Mouse (Mus musculus): Measurements from ENCODE around the gene AI464131.

AI464131 gene

DNA sequence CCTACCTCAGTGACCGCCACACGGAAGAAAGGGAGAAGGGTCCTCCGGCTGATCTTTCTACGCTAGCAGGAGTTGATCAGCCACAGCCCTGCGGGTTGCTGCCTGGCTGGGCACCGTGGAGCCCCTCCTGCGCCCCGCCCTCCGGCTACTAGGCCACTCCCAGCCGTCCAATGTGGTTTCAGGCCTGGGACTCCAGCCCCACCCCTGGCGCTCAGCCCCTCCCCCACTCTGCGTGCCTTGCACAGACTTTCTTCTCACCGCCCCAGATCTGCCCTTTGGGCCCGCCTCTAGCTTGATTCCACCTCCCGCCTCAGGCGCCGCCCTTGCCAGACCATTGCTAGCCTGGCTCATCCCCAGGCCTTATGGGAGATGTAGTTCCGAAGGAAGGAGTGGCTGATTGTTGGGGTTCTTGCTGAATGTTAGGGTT lies at the start of gene AI464131:
AI464131 (minus strand) TSS at position 91 of the 427 bp plus-strand sequence.
- DNase-seq (ENCODE audit: low read depth), result peak; percentile 45

DNA sequence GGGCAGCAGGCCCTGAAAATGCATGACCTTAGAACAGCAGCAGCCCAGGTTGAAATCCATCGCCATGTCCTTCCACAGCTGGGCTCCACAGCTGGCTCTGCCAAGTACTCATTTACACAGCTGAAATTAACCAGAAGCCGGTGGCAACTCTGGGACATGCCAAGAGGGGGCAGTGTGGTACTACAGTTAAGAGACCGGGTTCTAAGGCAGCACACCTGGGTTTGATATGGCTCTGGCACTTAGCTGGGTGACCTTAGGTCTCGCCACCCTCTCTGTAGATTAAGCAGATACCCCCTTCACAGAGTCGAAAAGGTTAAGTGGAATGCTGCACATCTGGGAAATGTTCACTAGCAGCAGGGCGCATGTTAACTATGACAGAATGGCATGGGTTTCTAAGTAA lies 49.7 kb upstream of the AI464131 start:
- DNase-seq (ENCODE audit: low read depth), result peak; percentile 84

DNA sequence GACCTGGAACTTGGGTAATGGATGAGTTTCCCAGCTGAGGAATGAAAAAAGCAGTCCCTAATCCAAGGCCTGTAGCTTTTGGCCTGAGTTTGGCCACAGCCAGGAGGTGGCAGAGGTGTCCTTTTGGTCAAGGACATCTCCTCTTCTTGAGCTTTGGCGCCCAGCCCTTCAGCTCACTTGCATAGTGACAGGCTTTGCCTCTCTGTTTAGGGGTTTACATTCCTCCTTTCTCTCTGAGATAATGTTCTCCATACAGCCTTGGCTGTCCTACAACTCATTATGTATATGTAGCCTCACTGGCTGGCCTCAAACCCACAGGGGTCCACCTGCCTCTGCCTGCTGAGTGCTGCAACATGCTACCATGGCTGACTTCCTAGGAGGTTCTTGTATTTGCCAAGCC lies 44.2 kb upstream of the AI464131 start:
- no peak for DNase-seq (ENCODE audit: low read depth)

DNA sequence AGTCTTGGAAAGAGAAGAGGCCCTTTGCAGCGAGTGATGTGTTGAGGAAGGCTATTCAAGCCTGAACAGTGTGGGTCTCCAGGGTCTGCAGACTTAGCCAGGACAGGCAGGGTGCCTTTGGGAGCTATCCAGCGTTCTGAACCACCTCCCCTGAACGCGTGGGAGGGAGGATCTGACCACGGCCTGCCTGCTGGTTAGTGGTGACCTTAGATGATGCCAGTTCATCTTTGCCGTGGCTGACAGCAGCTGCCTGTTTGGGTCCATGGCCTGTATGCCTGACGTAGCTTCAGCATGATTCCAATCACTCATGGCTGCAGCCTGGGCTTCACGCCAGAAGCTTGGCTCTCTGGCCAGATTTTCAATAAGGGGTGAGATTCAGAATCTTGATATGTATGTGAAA lies 43.1 kb upstream of the AI464131 start:
- no peak for DNase-seq (ENCODE audit: low read depth)

DNA sequence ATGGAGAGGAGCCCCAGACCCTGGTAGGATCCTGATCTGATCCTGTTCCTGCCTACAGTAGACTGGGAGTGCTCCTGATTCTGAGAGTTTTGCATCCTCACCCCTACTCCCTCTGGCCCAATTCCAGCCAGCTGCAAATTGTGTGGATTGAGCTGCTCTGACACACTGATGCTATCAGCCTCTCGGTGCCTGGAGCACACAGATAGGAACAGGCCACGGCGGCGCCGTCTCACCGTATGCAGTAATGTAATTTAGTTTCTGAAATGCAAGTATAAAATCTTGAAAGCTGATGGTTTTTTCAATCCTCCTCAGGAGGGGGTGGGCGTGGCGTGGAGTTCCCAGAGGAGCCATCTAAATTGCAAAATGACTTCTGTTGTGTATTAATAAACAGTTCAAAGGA lies 39.3 kb upstream of the AI464131 start:
- no peak for DNase-seq (ENCODE audit: low read depth)

DNA sequence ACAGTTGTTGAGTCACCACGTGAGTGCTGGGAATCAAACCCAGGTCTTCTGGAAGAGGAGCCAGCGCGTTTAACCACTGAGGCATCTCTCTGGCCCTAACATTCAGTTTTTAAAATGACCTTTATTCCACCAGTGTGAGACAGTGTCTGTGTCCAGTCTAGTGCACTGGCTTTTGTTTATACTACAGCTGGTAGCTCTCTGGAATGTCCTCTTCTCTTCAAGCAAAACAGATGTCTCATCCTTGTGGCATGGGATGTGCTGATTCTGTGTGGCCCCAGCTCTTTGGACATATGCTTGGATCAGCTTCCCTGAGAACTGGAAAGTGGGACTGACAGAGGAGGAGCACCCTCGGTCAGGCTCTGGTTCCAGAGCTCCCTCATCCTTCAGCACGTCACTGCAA lies 32.0 kb upstream of the AI464131 start:
- no peak for DNase-seq (ENCODE audit: low read depth)

DNA sequence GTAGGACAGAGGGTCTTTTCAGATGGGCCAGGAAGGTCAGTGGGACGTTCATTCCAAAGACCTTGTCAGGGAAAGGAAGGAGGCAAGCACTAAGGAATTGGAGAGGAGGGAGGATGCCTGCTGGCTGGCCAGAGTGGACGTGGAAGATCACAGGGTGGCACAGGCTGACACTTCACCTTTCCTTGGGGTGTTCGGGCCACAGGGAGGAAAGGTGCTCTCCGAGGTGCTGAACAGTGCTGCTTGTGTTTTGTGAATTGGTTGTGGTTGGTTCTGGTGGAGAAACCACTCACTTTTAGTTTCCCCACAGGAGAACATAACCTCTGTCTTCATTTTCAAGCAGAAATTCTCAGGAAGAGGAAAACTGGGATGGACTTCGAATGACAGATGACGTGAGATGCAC lies 29.5 kb upstream of the AI464131 start:
- no peak for DNase-seq (ENCODE audit: low read depth)

DNA sequence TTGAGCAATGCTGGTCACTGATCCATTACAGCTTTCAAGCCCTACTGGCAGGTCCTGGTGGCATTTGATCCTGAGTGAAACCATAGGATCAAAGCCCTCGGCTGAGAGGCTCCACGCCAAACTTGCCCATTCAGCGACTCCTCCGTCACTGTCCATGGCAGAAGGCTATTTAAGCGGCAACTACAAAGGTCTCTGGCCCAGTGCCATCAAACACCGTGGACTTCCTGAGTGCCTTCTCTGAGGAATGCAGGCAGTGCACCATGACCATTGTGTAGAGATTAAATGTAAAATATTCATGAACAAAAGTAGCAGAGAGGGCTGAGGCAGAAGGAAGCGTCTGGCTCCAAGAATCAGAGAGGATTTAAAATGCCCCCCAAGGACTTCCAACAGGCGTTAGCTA lies 25.1 kb upstream of the AI464131 start:
- DNase-seq (ENCODE audit: low read depth), result no peak

DNA sequence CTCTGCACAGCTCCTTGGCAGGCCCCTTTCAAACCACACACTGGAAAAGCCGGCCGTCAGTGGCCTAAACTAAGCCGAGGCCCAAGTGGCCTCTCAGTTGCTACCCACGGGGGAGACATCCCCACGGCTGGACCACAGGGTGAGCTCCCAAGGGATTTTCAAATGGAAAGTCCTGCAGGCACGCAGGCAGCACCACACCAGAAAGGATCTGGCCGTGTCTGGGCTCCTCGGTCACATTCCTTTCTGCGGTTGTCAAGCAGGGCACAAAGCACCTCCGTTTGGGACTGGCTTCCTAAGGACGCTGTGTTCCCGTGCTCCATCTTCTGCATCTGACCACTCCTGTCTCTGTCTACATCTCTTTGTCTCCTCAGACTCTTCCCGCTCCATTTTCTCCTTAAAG lies 24.2 kb upstream of the AI464131 start:
- no peak for DNase-seq (ENCODE audit: low read depth)

DNA sequence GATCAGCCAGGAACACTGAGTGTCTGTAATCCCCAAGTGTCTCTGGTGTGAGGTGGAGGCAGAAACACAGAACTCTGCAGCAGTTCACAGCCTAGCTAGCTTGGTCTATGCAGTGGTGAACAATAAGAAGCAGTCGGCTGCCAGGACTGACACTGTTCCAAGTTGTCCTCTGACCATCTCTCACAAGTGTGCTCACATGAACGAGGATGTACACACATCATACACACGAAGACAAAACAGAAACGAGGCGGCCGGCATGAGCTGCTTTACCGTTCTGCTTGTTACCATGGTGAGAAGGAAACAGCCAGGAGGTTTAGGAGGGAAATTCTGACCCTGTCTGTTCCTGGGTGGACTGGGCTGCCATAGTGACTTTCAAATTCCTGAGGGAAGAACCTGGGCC lies 23.7 kb upstream of the AI464131 start:
- DNase-seq (ENCODE audit: low read depth), result no peak

DNA sequence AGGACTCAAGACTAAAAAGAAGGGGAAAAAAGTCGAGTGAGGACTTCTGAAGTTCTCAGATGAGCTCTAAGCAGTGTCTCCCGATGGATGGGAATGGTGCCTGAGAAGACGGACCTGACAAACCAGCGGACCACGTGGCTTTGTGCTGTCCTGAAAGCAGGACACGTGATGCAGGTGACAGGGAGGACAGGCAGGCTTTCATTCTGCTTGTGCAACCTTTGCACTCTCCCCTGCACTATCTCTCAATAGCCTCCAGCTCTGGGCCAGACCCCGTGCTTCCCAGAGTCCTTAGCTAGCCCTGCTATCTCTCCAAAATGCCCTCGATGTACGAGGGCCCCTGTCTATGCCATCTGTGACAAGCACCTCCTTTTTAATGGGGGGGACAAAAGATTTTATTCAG lies 22.0 kb upstream of the AI464131 start:
- no peak for DNase-seq (ENCODE audit: low read depth)

DNA sequence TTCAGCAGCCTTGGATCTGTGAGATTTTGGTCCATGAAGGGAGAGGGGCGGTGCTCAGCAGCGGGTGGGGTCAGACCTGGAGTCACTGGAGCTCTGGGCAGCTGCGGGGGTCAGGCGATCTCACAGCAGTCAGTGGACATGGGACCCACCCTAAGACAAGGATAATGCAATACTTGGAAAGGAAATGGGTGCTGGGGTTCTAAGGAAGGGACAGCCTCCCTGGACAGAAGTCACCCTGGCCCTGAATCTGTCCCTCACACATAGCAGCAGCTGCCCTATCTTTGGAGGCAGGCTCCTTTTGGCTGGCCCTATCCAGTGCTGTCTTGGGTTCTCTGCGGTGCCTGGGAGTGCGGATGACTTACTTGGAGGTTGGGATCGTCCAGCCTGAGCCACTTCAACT lies 21.0 kb upstream of the AI464131 start:
- DNase-seq (ENCODE audit: low read depth), result no peak

DNA sequence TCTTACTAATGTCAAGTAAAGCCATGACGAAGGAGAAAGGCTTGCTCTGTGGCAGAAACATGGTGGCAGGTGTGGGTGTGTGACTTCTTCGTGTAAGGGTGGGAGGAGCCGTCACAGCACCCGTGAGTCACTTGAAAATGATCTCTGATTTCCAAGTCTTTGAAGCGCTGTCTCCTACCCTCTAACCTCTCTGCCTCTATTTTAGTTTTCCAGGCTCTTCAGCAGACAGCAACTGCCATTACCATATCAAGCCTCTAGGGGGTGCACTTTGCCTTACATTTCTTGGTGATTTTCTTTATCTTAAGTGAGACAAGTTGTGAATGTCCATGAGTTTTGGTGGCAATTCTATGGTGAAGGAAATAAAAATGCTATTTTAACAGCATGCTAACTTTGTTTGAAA lies 19.9 kb upstream of the AI464131 start:
- peak; percentile 60 for DNase-seq (ENCODE audit: low read depth)

DNA sequence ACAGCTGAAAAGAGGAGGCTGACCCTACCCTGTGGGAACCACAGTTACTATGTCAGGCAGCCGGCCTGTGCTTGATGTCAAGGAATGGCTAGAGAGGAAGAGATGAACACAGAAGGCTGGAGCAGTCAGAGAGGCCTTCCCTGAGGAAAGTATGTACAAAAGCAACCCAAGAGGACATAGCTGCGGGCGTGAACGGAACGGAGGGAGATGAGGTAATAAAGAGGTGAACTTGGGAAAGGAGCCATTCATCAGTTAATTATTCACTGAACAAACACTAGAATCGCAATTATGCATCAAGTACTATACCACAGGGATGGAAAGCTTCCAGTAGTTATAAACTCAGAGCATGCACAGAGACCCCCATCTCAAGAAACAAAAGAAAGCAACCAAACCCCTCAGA lies 19.3 kb upstream of the AI464131 start:
- DNase-seq (ENCODE audit: low read depth), result no peak

DNA sequence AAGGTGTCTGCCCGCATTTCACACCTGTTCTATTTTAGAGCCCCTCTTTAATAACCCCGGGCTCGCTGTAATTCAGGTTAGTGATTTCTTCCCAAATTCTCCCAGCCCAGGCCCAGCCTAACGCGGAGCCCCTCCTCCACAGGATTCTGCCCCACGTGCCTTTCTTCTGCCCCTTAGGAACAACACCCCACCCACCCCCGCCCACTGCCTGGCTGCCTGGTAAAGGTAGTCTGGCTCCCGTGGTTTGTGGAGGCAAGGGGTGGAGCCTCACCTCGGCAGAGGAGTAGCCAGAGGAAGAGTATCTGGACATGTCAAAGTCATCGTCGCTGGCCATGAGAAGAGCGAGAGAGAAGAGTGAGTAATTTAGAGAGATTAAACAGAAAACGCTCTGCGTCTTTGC lies 17.8 kb upstream of the AI464131 start:
- no peak for DNase-seq (ENCODE audit: low read depth)

DNA sequence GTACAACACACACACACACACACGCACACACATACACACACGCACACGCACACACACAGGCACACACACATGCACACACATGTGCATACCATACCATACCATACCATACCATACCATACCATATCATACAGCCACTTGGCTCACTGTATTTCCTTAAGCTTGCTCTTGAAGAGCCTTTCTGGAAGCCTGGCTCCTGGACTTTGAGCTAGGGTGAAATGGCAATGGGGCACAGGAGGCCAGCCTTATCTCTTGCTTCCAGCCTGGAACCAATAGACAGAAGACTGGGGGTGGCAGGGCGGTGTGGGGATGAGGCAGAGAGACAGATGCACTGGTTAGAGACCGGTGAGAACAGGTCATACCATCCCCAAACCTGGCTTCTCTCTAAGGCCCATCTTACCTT lies 16.3 kb upstream of the AI464131 start:
- DNase-seq (ENCODE audit: low read depth), result no peak

DNA sequence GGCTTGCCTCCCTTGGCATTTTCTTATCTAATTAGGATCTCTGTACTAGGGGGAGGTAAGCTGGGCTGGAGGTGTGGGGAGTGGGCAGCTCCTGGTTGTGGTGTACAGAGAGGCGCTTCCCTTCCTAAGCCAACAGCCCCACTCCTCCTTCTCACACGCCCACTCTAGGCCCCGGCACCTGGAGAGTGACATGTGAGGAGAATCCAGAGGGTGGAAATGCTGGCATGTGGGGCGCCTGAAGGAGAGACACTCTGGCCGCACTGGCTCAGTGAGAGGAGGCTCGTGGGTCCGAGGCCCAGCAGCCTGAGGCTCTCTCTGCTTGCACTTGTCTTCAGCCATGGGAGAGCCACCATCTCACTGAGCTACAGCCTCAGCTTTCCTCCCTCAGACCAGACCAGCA lies 15.5 kb upstream of the AI464131 start:
- DNase-seq (ENCODE audit: low read depth), result no peak

DNA sequence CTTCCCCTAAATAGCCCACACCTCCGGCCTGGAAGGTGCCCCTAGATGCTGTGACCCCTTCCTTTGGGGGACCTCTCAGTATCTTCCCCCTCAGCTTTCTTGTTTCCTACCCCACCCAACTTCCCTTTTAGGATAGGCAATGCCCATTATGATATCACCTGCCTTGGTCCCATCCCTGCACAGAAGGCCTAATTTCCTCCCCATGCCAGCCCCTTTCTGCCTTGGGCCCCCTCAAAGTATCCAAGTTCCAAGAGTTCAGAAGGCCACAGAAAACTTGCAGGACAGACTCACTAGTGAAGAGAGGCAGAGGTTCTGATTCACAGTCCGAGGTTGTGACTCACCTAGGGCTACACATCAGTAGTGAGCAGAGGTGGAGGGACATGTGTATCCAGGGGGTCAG lies 14.4 kb upstream of the AI464131 start, which contains the start of gene 1110017D15Rik:
1110017D15Rik (minus strand) TSS at position 101 of the 400 bp plus-strand sequence.
- no peak for DNase-seq (ENCODE audit: low read depth)

DNA sequence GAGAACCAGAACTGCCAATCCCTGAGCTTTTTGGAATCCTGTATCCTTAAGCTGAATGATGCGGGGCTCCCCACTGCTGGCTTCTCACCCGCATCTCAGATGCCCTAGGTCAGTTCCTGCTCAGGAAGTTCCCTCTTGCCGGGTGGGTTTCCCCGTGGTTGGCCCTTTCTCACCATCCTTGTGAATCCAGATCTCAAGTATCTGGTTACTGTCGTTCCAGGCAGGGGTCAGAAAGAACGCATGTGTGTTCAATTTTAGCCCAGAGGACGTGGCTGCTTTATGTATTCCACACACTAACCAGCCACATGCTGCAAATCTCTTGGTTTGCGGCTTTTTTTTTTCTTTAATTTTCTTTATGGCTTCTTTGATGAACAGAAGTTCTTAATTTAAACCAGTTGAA lies 10.8 kb upstream of the AI464131 start:
- no peak for DNase-seq (ENCODE audit: low read depth)

DNA sequence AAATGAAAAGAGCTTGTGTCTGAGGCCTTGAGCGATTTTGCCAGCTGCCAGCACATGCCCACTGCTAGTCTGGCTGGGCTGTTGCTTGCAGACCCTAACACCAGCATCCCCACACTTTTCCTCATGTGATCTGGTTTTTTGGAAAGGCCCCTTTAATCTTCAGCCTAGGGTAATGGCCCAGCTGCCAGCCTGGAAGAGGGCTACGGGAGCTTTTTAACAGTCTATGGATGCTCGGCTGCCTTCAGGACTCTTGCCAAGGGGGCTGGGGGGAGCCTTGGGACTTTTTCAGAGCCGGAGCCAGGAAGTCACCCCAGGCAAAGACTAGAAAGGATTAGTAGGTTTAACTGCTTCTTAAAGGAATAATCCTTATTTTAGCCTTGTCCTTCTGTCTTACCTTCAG lies 10.4 kb upstream of the AI464131 start:
- no peak for DNase-seq (ENCODE audit: low read depth)

DNA sequence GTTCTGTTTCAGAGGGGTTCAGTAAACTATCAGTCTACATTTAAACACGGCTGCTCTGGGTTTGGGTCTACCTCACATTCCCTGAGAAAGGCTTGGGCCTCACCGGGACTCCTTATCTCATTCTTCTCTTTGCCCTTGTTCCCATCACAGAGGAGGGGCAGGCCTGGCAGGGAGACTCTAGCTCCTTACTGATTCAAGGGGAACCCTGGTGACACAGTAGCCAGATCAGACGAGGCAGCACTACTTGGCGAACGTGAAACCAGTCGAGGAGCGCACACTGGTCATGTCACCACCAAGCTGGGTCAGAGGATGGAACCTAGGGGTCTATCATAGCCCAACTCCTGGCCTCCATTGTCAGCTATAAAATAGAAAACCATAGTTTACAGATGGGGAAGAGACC lies 5.1 kb upstream of the AI464131 start:
- no peak for DNase-seq (ENCODE audit: low read depth)

DNA sequence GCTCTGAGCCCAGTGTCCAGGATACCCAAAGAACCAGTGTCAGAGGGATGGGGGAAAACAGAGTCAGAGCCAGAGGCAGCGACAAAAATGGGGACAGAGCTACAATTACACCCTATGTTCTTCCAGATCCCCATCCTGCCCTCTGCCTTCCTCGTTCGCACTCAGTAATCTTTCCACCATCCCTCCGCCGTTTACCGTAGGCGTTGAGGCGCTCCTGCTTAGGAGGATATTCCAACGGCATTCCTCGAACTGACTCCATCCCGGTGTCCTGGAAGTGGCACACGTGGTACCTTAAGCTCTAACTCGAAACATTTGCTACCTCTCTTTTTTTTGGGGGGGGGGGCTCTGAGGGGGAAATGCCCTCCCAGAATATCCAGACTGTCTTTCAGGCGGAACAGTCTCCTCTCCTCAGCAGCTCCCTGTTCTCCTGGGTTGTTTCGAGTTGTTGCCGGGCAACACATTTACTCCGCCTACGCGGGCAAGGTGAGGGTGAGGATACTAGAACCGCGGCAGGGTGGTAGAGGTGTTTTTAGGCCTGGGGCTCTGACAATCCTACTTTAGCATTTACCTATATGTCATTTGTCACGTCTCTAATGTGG lies 4.5 kb upstream of the AI464131 start:
- no peak for DNase-seq (ENCODE audit: low read depth)

DNA sequence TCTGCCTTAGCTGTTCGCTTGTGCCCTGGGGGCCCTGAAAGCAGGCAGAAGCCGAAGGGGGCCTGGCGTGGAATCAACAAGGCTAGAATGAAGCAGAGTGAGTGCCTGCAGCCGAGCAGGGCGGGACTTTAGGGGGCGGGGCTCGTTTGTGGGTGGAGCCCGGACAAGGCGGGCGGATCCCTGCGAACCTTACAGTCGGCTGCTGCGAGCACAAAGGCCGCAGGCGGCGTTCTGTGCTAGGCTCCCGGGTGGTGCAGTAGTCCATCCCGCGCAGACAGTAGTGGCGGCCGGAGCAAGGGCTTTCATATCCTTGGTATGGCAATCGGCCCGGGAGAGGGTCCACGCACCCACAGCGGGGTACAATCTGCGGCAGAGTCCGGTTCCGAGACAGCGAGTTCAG lies 4.0 kb upstream of the AI464131 start:
- peak; percentile 63 for DNase-seq (ENCODE audit: low read depth)

DNA sequence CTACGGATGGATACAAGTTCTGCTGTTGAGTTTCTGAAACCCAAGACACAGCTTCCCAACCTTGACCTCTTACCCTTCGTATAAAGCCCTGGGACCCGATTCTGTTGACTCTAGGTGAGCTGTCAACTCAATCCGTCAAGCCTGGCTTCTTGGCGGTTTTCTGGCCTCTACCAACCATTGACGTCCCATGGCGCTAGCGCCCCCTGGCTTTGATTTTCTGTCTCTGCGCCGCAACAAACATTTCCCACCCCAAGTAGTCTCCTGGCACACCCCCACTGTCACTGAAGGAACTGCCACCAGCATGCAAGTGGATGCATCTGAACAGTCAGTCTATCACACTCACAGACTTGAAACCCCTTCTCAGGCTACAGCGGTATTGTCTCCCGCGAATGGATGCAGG lies 3.3 kb upstream of the AI464131 start:
- peak; percentile 30 for DNase-seq (ENCODE audit: low read depth)

DNA sequence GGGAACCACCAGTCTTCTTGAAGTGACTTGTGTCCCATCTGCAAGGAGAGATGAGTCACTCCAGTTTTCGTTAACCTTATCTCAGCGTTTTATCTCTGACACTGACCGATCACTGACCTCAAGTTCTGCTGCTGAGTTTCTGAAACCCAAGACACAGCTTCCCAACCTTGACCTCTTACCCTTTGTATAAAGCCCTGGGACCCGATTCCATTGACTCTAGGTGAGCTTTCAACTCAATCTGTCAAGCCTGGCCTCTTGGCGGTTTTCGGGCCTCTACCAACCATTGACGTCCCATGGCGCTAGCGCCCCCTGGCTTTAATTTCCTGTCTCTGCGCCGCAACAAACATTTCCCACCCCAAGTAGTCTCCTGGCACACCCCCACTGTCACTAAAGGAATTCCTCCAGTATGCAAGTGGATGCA lies 2.3 kb upstream of the AI464131 start:
- DNase-seq (ENCODE audit: low read depth), result no peak
